Mouse (Mus musculus) forebrain, postnatal 0 days (tissue): ENCODE data around the gene Glg1. TPM values are rescaled to one million over a fixed set of nuclear protein-coding genes. Genes with fewer than 3 reads are reported as not detected.

Source experiments
- ATAC-seq: fragments of 200-750 bp; cut with Nextera tagmentation; 2 replicates; pipeline ENCODE4 v1.8.0; 2017; ENCODE audit warnings: mild to moderate bottlenecking, moderate library complexity
- DNase-seq: peaks from one replicate; pipeline ENCODE4 v3.0.0-alpha.2; 2015
- H3K27ac ChIP-seq: fragments of 300-500 bp; sonication (generic); 2 replicates; pipeline ENCODE4 v1.5.1; 2014; ENCODE audit warnings: low read depth, mild to moderate bottlenecking, antibody characterized with exemption, low read length, moderate library complexity, mixed read lengths
- H3K27me3 ChIP-seq: fragments of 300-500 bp; sonication (generic); 2 replicates; pipeline ENCODE4 v1.6.1; 2014; ENCODE audit warnings: mild to moderate bottlenecking, low read length, mixed read lengths; ENCODE audit not compliant: insufficient read depth
- H3K36me3 ChIP-seq: fragments of 300-500 bp; sonication (generic); 2 replicates; pipeline ENCODE4 v1.6.1; 2014; ENCODE audit warnings: mild to moderate bottlenecking, moderate library complexity; ENCODE audit not compliant: insufficient read depth
- H3K4me1 ChIP-seq: fragments of 300-500 bp; sonication (generic); 2 replicates; pipeline ENCODE4 v1.6.1; 2014; ENCODE audit warnings: antibody characterized with exemption; ENCODE audit not compliant: insufficient read depth
- H3K4me2 ChIP-seq: fragments of 300-500 bp; sonication (generic); 2 replicates; pipeline ENCODE4 v1.6.1; 2014; ENCODE audit warnings: low read depth, mild to moderate bottlenecking, moderate library complexity
- H3K4me3 ChIP-seq: fragments of 300-500 bp; sonication (generic); 2 replicates; pipeline ENCODE4 v1.5.1; 2014; ENCODE audit warnings: low read depth, low read length, mixed read lengths
- H3K9ac ChIP-seq: fragments of 300-500 bp; sonication (generic); 2 replicates; pipeline ENCODE4 v1.6.1; 2014; ENCODE audit warnings: mild to moderate bottlenecking
- H3K9me3 ChIP-seq: fragments of 300-500 bp; sonication (generic); 2 replicates; pipeline ENCODE4 v1.6.1; 2016; ENCODE audit warnings: low read length
- CTCF ChIP-seq: sonication (generic); IDR thresholded peaks from 2 replicates; pipeline ENCODE4 v1.5.1; 2016; ENCODE audit warnings: antibody characterized with exemption, control low read depth, low read depth
- WGBS: fragments of 180-500 bp; shearing (Covaris S2); extraction: QIAGEN DNeasy Blood & Tissue Kit; methylation state at CpG from one replicate; pipeline ENCODE4 v1.1.7; 2014; 5-methylcytosine and 5-hydroxymethylcytosine counted together
- polyA plus RNA-seq: library from polyadenylated mRNA; unstranded; fragments of >200 nt; fragmentation: Nextera tagmentation; extraction: Ambion mirVana; gene quantifications from 2 replicates; pipeline ENCODE4 v1.2.1, GENCODE M21; 2015
- total RNA-seq: library from RNA; depleted of rRNA; stranded (reverse); fragments of >200 nt; gene quantifications from 2 replicates; pipeline ENCODE4 v1.2.3, GENCODE M21; 2014

The Glg1 gene
- total and polyA plus RNA-seq, 2 experiments from 2014 or later: 45.0 to 49.7 TPM

DNA sequence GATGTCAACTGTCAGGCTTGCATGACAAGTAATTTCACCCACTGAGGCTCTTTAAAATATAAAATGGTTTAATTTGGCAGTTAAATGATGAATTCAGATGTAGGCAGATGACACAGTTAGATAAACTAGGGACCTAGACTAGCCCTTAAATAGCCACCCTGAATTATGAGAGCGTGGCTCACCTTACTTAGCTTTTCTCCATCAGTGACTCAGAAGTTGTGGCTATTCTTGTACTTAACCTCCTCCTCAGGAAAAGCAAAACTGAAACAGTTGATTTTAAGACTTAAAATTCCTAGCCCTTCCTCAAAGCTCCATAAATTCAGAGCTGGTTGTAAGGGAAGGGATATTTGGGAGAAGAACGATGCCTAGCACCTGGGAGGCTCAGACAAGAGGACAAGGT lies 47.8 kb downstream of the Glg1 start:
- no peaks in the 10 kb centered on the region for H3K4me1 ChIP-seq
- no peaks in the 10 kb centered on the region for H3K27me3 ChIP-seq
- no peak overlapping the region for H3K4me2 ChIP-seq
- no peaks in the 10 kb centered on the region for H3K36me3 ChIP-seq
- ATAC-seq (no peak), DNase-seq (no peak)
- no peak overlapping the region for H3K27ac ChIP-seq
- WGBS: 94% methylated on average over 2 of the region's 2 CpGs
- no peaks in the 10 kb centered on the region for H3K9me3 ChIP-seq
- H3K4me3 ChIP-seq: no peak overlapping the region
- TF ChIP-seq CTCF: no peak
- H3K9ac ChIP-seq: no peak overlapping the region

GRCm38 (mm10) chr8:111209874-111210273 lies 49.1 kb downstream of the Glg1 start:
- no peak overlapping the region for H3K27ac ChIP-seq
- no peaks in the 10 kb centered on the region for H3K27me3 ChIP-seq
- no peak for ATAC-seq
- no peak overlapping the region for H3K4me3 ChIP-seq
- no peak overlapping the region for H3K4me2 ChIP-seq
- no peaks in the 10 kb centered on the region for H3K4me1 ChIP-seq
- H3K36me3 ChIP-seq: no peaks in the 10 kb centered on the region
- no peak for DNase-seq
- TF ChIP-seq CTCF: no peak
- H3K9me3 ChIP-seq: no peaks in the 10 kb centered on the region
- H3K9ac ChIP-seq: no peak overlapping the region

- H3K9ac ChIP-seq: no peak overlapping the region
- H3K4me2 ChIP-seq: no peak overlapping the region
- no peak for TF ChIP-seq CTCF
- no peaks in the 10 kb centered on the region for H3K4me1 ChIP-seq
- no peaks in the 10 kb centered on the region for H3K27me3 ChIP-seq
- no peak for DNase-seq
- H3K4me3 ChIP-seq: no peak overlapping the region
- no peaks in the 10 kb centered on the region for H3K9me3 ChIP-seq
- no peaks in the 10 kb centered on the region for H3K36me3 ChIP-seq
- no peak overlapping the region for H3K27ac ChIP-seq
- WGBS: 86% methylated on average over 6 of the region's 6 CpGs
- ATAC-seq: no peak
Measured at GRCm38 (mm10) chr8:111206321-111206720, 52.7 kb downstream of the Glg1 start.

DNA sequence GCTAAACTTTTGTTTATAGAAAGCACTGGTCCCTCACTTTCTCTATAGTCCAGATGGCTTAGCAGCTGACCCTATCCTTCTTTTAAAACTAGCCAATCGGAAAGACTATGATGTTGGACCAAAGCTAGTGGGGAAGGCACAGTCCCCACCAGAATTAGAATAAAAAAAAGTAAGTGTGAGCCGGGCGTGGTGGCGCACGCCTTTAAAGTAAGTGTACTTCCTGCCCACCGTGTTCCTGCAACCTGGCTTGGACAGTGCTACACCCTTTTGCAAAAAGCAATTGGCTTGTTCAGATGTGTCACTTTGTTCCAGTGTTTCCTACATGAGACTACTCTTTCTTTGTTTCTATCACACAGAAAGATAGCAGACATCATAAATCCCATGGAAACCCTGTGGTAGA lies 54.0 kb downstream of the Glg1 start:
- ATAC-seq (no peak), DNase-seq (no peak)
- H3K9me3 ChIP-seq: no peaks in the 10 kb centered on the region
- no peak overlapping the region for H3K4me3 ChIP-seq
- no peaks in the 10 kb centered on the region for H3K36me3 ChIP-seq
- H3K27me3 ChIP-seq: no peaks in the 10 kb centered on the region
- 93% methylated on average over 6 of the region's 6 CpGs for WGBS
- no peak overlapping the region for H3K27ac ChIP-seq
- no peak overlapping the region for H3K4me2 ChIP-seq
- H3K9ac ChIP-seq: no peak overlapping the region
- no peaks in the 10 kb centered on the region for H3K4me1 ChIP-seq
- no peak for TF ChIP-seq CTCF

DNA sequence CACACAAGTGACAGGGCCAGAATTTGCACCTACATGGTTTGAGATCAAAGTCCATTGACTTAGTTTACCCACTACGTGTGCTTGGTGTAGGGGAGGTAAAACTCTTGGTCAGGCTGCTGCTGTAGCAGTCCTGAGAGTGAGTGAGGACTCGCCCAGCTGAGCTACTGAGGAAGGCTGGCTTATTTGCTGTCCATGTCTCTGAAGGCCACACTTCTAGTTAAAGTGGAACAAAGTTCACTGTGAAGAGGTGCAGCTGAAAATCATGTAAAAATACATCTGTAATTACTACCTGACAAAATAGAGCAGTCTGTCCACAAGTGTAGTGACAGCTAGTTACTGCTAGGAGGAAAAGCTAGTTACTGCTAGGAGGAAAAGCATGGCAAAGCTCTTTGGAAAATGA lies 55.7 kb downstream of the Glg1 start:
- 91% methylated on average over 2 of the region's 2 CpGs for WGBS
- Histone ChIP-seq H3K9me3 (no peaks in the 10 kb centered on the region), H3K4me3 (no peak overlapping the region), H3K27me3 (no peaks in the 10 kb centered on the region), H3K27ac (no peak overlapping the region), H3K4me2 (no peak overlapping the region), H3K9ac (no peak overlapping the region), H3K36me3 (no peaks in the 10 kb centered on the region), H3K4me1 (no peaks in the 10 kb centered on the region)
- no peak for DNase-seq
- TF ChIP-seq CTCF: no peak
- ATAC-seq: no peak

- no peaks in the 10 kb centered on the region for H3K4me1 ChIP-seq
- DNase-seq (no peak), ATAC-seq (no peak)
- no peak overlapping the region for H3K4me3 ChIP-seq
- H3K9me3 ChIP-seq: no peaks in the 10 kb centered on the region
- 97% methylated on average over 3 of the region's 3 CpGs for WGBS
- H3K9ac ChIP-seq: no peak overlapping the region
- H3K27ac ChIP-seq: no peak overlapping the region
- H3K36me3 ChIP-seq: peaks cover 34% of the 10 kb centered on the region
- TF ChIP-seq CTCF: no peak
- H3K4me2 ChIP-seq: no peak overlapping the region
- no peaks in the 10 kb centered on the region for H3K27me3 ChIP-seq
Measured at GRCm38 (mm10) chr8:111197966-111198365, 61.0 kb downstream of the Glg1 start.

GRCm38 (mm10) chr8:111196181-111196580 lies 62.8 kb downstream of the Glg1 start:
- no peaks in the 10 kb centered on the region for H3K27me3 ChIP-seq
- H3K9me3 ChIP-seq: no peaks in the 10 kb centered on the region
- H3K4me1 ChIP-seq: no peaks in the 10 kb centered on the region
- ATAC-seq (no peak), DNase-seq (no peak)
- no peak for TF ChIP-seq CTCF
- no peak overlapping the region for H3K9ac ChIP-seq
- peaks cover 40% of the 10 kb centered on the region for H3K36me3 ChIP-seq
- no peak overlapping the region for H3K4me3 ChIP-seq
- no peak overlapping the region for H3K27ac ChIP-seq
- no peak overlapping the region for H3K4me2 ChIP-seq
